Mouse (Mus musculus): Measurements from ENCODE around the gene Alg9. TPM values are rescaled to one million over a fixed set of nuclear protein-coding genes. Genes with fewer than 3 reads are reported as not detected.

The Alg9 gene
- polyA plus RNA-seq, 1 experiment from 2014 or later = 47.2 TPM

GRCm38 (mm10) chr9:50803055-50803671 lies 28.3 kb downstream of the Alg9 start:
- Histone ChIP-seq H3K9ac (no peak overlapping the region), H3K36me3 (peaks cover 82% of the 10 kb centered on the region), H3K27ac (no peak overlapping the region), H3K4me2 (no peak overlapping the region), H3K27me3 (no peaks in the 10 kb centered on the region), H3K4me1 (replicated peaks) (no peaks in the 10 kb centered on the region), H3K4me3 (no peak overlapping the region), H3K9me3 (no peaks in the 10 kb centered on the region)
- ATAC-seq (ENCODE audit: low FRiP score) = no peak
- 92% methylated on average over 7 of the region's 7 CpGs for WGBS

DNA sequence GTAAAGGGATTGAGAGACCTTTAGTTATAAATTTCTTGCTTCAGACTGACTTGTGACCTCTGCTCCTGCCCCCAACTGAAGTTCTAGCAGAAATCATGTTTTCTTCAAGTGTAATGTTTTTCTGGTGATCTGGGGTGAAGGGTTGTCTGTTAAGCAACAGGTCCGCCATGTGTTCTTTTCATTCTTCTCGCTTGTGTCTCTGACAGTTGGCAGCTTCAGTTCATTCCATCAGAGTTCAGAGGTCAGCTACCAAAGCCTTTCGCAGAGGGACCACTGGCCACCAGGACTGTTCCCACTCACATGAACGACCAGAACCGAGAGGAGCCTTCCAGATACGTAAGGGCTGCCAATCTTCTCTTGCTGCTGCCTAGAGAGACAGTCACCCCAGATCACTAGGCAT lies 33.7 kb downstream of the Alg9 start:
- Histone ChIP-seq H3K4me1 (replicated peaks) (no peaks in the 10 kb centered on the region), H3K27ac (no peak overlapping the region), H3K9me3 (no peaks in the 10 kb centered on the region), H3K36me3 (peaks cover 92% of the 10 kb centered on the region), H3K4me3 (no peak overlapping the region), H3K9ac (no peak overlapping the region), H3K27me3 (no peaks in the 10 kb centered on the region), H3K4me2 (no peak overlapping the region)
- ATAC-seq (ENCODE audit: low FRiP score) = no peak
- WGBS = 84% methylated on average over 6 of the region's 6 CpGs

DNA sequence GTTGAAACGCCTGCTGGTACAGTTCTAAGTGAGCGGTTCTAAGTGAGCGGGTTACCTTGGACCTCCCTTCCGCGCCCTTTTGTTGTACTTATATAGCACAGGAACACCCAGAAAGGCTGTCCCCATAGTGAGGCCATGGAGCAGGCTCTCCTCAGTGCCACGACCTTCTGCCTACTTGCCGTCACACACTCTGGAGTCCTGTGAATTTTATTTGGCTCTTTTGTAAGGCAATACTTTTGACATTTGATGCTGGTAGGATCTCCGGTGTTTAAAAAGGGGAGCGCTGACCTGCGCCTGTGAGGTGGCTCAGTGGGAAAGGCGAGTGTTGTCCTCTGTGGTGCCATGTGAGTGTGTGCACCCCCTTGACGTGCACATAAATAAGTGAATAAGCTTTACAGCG lies 34.3 kb downstream of the Alg9 start:
- Histone ChIP-seq H3K27me3 (no peaks in the 10 kb centered on the region), H3K27ac (no peak overlapping the region), H3K36me3 (peaks cover 93% of the 10 kb centered on the region), H3K9ac (no peak overlapping the region), H3K4me3 (no peak overlapping the region), H3K9me3 (no peaks in the 10 kb centered on the region), H3K4me2 (no peak overlapping the region), H3K4me1 (replicated peaks) (no peaks in the 10 kb centered on the region)
- 93% methylated on average over 13 of the region's 13 CpGs for WGBS
- no peak for ATAC-seq (ENCODE audit: low FRiP score)

- Histone ChIP-seq H3K36me3 (peaks cover 79% of the 10 kb centered on the region), H3K27me3 (no peaks in the 10 kb centered on the region), H3K4me2 (no peak overlapping the region), H3K4me3 (no peak overlapping the region), H3K27ac (no peak overlapping the region), H3K4me1 (replicated peaks) (no peaks in the 10 kb centered on the region), H3K9me3 (no peaks in the 10 kb centered on the region), H3K9ac (no peak overlapping the region)
- 97% methylated on average over 7 of the region's 7 CpGs for WGBS
- no peak for ATAC-seq (ENCODE audit: low FRiP score)
Observed at GRCm38 (mm10) chr9:50811187-50811586, 36.4 kb downstream of the Alg9 start.

DNA sequence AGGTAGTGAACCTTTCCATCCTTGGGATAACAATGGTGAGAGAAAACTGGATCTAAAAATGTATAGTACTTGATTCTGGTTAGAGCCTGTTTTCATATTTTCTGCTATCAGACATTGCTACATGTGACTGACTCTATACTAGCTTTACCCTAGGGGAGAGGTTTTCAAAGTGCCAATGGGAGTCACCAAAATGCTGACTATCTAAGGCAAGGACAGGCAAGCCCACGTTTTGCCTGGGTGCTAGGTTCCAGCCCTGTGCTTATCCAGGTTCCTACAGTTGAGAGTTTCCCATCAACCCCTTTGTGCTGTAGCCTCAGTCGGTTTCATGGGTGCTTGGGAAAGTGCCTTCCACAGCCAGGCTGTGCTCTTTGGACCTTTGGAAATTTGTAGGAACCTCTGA lies 36.9 kb downstream of the Alg9 start:
- Histone ChIP-seq H3K4me2 (no peak overlapping the region), H3K9ac (no peak overlapping the region), H3K9me3 (no peaks in the 10 kb centered on the region), H3K27me3 (no peaks in the 10 kb centered on the region), H3K36me3 (peaks cover 79% of the 10 kb centered on the region), H3K27ac (no peak overlapping the region), H3K4me3 (no peak overlapping the region), H3K4me1 (replicated peaks) (no peaks in the 10 kb centered on the region)
- 78% methylated on average over 2 of the region's 2 CpGs for WGBS
- no peak for ATAC-seq (ENCODE audit: low FRiP score)

GRCm38 (mm10) chr9:50813796-50814195 lies 39.0 kb downstream of the Alg9 start:
- no peak for ATAC-seq (ENCODE audit: low FRiP score)
- no peak overlapping the region for H3K27ac ChIP-seq
- H3K4me1 ChIP-seq (replicated peaks) = no peaks in the 10 kb centered on the region
- H3K36me3 ChIP-seq = peaks cover 77% of the 10 kb centered on the region
- H3K9ac ChIP-seq = no peak overlapping the region
- H3K9me3 ChIP-seq = no peaks in the 10 kb centered on the region
- H3K4me2 ChIP-seq = no peak overlapping the region
- no peaks in the 10 kb centered on the region for H3K27me3 ChIP-seq
- no peak overlapping the region for H3K4me3 ChIP-seq
- WGBS = 95% methylated on average over 5 of the region's 5 CpGs

DNA sequence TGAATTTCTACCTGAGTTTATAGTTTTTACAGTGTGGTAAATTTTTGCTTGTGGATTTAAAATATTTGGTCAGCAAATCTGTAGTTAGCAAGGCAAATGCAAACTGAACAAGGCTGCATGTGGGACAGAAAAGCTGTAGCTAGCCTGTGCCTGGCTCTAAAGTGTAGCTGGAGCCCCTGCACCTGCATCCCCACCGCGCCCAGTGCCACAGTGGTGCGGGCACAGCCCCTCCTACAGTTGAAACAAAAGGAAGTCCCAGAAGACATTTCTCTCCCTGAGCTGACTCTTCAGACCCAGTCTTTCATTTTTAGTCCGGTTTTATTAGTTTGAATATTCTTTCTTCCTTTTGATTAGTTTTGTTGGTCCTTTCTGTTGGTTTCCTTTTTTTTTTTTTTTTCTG lies 40.8 kb downstream of the Alg9 start:
- Histone ChIP-seq H3K27ac (no peak overlapping the region), H3K4me3 (no peak overlapping the region), H3K9me3 (no peaks in the 10 kb centered on the region), H3K27me3 (no peaks in the 10 kb centered on the region), H3K36me3 (peaks cover 72% of the 10 kb centered on the region), H3K4me2 (no peak overlapping the region), H3K9ac (no peak overlapping the region), H3K4me1 (replicated peaks) (no peaks in the 10 kb centered on the region)
- no peak for ATAC-seq (ENCODE audit: low FRiP score)
- 98% methylated on average over 4 of the region's 4 CpGs for WGBS

- Histone ChIP-seq H3K36me3 (peaks cover 66% of the 10 kb centered on the region), H3K27me3 (no peaks in the 10 kb centered on the region), H3K9ac (no peak overlapping the region), H3K9me3 (no peaks in the 10 kb centered on the region), H3K4me2 (no peak overlapping the region), H3K4me1 (replicated peaks) (no peaks in the 10 kb centered on the region), H3K27ac (no peak overlapping the region), H3K4me3 (no peak overlapping the region)
- no peak for ATAC-seq (ENCODE audit: low FRiP score)
- WGBS = 98% methylated on average over 1 of the region's 1 CpGs
Observed at GRCm38 (mm10) chr9:50816512-50816911, 41.7 kb downstream of the Alg9 start.

DNA sequence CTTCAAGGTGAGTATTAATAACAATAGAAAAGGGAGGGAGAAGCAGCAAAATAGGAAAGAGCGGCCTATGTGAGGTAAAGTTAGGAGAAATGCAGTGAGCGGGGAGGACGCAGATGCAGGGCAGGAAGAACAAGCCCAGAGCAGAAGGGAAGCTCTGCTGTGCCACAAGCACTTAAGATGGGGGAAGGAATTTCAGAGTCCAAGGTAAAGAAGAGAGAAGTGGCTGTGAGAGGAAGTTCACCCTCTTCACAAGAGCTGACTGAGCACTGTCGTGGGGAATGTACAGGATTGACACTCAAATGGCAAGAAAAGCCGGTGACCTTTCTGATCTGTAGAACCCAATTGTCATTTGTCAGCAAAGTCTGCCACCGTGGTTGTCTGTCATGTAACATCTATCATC lies 43.2 kb downstream of the Alg9 start:
- no peak overlapping the region for H3K4me3 ChIP-seq
- no peak overlapping the region for H3K27ac ChIP-seq
- ATAC-seq (ENCODE audit: low FRiP score) = no peak
- no peak overlapping the region for H3K9ac ChIP-seq
- H3K4me1 ChIP-seq (replicated peaks) = no peaks in the 10 kb centered on the region
- no peaks in the 10 kb centered on the region for H3K9me3 ChIP-seq
- peaks cover 67% of the 10 kb centered on the region for H3K36me3 ChIP-seq
- 87% methylated on average over 6 of the region's 6 CpGs for WGBS
- no peaks in the 10 kb centered on the region for H3K27me3 ChIP-seq
- H3K4me2 ChIP-seq = no peak overlapping the region

GRCm38 (mm10) chr9:50819716-50820115 lies 44.9 kb downstream of the Alg9 start:
- Histone ChIP-seq H3K9me3 (no peaks in the 10 kb centered on the region), H3K27me3 (no peaks in the 10 kb centered on the region), H3K4me1 (replicated peaks) (no peaks in the 10 kb centered on the region), H3K36me3 (peaks cover 65% of the 10 kb centered on the region), H3K9ac (no peak overlapping the region), H3K27ac (no peak overlapping the region), H3K4me3 (no peak overlapping the region), H3K4me2 (no peak overlapping the region)
- 90% methylated on average over 6 of the region's 6 CpGs for WGBS
- no peak for ATAC-seq (ENCODE audit: low FRiP score)

- WGBS = 86% methylated on average over 6 of the region's 6 CpGs
- H3K4me2 ChIP-seq = no peak overlapping the region
- H3K9ac ChIP-seq = no peak overlapping the region
- no peaks in the 10 kb centered on the region for H3K27me3 ChIP-seq
- no peaks in the 10 kb centered on the region for H3K4me1 ChIP-seq (replicated peaks)
- ATAC-seq (ENCODE audit: low FRiP score) = no peak
- H3K9me3 ChIP-seq = no peaks in the 10 kb centered on the region
- H3K27ac ChIP-seq = no peak overlapping the region
- peaks cover 63% of the 10 kb centered on the region for H3K36me3 ChIP-seq
- H3K4me3 ChIP-seq = no peak overlapping the region
Observed at GRCm38 (mm10) chr9:50821651-50822050, 46.8 kb downstream of the Alg9 start.

- no peaks in the 10 kb centered on the region for H3K27me3 ChIP-seq
- no peak for ATAC-seq (ENCODE audit: low FRiP score)
- H3K9me3 ChIP-seq = no peaks in the 10 kb centered on the region
- no peaks in the 10 kb centered on the region for H3K4me1 ChIP-seq (replicated peaks)
- peaks cover 58% of the 10 kb centered on the region for H3K36me3 ChIP-seq
- no peak overlapping the region for H3K4me3 ChIP-seq
- H3K27ac ChIP-seq = no peak overlapping the region
- H3K4me2 ChIP-seq = no peak overlapping the region
- 98% methylated on average over 5 of the region's 5 CpGs for WGBS
- H3K9ac ChIP-seq = no peak overlapping the region
Observed at GRCm38 (mm10) chr9:50822216-50822615, 47.4 kb downstream of the Alg9 start.

DNA sequence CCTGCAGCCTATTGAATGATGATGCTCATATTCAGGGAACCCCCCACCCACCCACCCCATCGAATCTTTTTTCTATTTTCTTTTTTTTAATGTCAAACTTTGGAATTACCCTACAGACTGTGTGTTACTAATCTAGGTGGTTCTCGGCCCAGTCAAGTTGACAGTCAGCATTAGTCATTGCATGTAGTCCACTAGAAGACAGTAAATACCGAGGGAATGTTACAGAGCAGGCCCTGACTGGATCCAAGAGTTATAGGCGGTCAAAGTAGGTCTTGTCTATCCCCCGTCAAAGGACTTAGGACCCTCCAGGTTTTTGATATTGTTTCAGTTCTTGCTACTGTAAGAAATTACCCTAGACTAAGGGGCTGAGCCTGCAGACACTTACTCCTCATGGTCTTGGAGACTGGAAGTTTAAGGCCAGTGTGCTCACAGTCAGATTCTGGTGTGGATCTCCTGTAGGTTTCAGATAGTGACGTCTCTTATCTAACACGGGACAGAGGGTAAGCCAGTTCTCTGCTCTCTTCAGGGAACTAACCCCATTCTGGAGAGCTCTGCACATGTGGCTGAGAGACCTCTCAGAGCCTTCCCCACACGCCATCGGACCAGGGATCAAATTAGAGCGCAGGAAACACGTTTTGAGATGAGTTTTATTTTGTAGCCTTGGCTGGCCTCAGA lies 49.1 kb downstream of the Alg9 start:
- Histone ChIP-seq H3K9ac (no peak overlapping the region), H3K27me3 (no peaks in the 10 kb centered on the region), H3K4me3 (no peak overlapping the region), H3K4me1 (replicated peaks) (no peaks in the 10 kb centered on the region), H3K9me3 (no peaks in the 10 kb centered on the region), H3K27ac (no peak overlapping the region), H3K36me3 (peaks cover 56% of the 10 kb centered on the region), H3K4me2 (no peak overlapping the region)
- ATAC-seq (ENCODE audit: low FRiP score) = no peak
- WGBS = 89% methylated on average over 11 of the region's 11 CpGs
